Mouse (Mus musculus) neural tube, embryonic 11.5 days (tissue): ENCODE results near the gene Slc9c1. TPM values are rescaled to one million over a fixed set of nuclear protein-coding genes. Genes with fewer than 3 reads are reported as not detected.

Experiments
- ATAC-seq: fragments of 200-750 bp; cut with Nextera tagmentation; 2 replicates; pipeline ENCODE4 v1.8.0; 2017; ENCODE audit warnings: moderate number of reproducible peaks, mild to moderate bottlenecking, moderate TSS enrichment, moderate library complexity; ENCODE audit not compliant: insufficient read depth, low FRiP score, low TSS enrichment
- DNase-seq: peaks from one replicate; pipeline ENCODE4 v3.0.0-alpha.2; 2015; ENCODE audit warnings: low spot score
- H3K27ac ChIP-seq: fragments of 300-500 bp; sonication (generic); 2 replicates; pipeline ENCODE4 v1.5.1; 2014; ENCODE audit warnings: low read depth, mild to moderate bottlenecking, low read length
- H3K27me3 ChIP-seq: fragments of 300-500 bp; sonication (generic); 2 replicates; pipeline ENCODE4 v1.6.1; 2014; ENCODE audit warnings: mild to moderate bottlenecking, low read length, mixed read lengths; ENCODE audit not compliant: control insufficient read depth, insufficient read depth
- H3K36me3 ChIP-seq: fragments of 300-500 bp; sonication (generic); 2 replicates; pipeline ENCODE4 v1.6.1; 2014; ENCODE audit warnings: mild to moderate bottlenecking, low read length, moderate library complexity, mixed read lengths; ENCODE audit not compliant: control insufficient read depth, insufficient read depth
- H3K4me1 ChIP-seq: fragments of 300-500 bp; sonication (generic); 2 replicates; pipeline ENCODE4 v1.6.1; 2014; ENCODE audit warnings: low read length, mixed read lengths; ENCODE audit not compliant: control insufficient read depth, insufficient read depth
- H3K4me2 ChIP-seq: fragments of 300-500 bp; sonication (generic); 2 replicates; pipeline ENCODE4 v1.6.1; 2014; ENCODE audit warnings: low read depth, mild to moderate bottlenecking, moderate library complexity
- H3K4me3 ChIP-seq: fragments of 300-500 bp; sonication (generic); 2 replicates; pipeline ENCODE4 v1.5.1; 2014; ENCODE audit warnings: low read depth, low read length
- H3K9ac ChIP-seq: fragments of 300-500 bp; sonication (generic); 2 replicates; pipeline ENCODE4 v1.6.1; 2014; ENCODE audit warnings: mild to moderate bottlenecking, low read length
- H3K9me3 ChIP-seq: fragments of 300-500 bp; sonication (generic); 2 replicates; pipeline ENCODE4 v1.6.1; 2016; ENCODE audit warnings: low read length; ENCODE audit not compliant: control insufficient read depth
- WGBS: fragments of 180-500 bp; shearing (Covaris S2); extraction: QIAGEN DNeasy Blood & Tissue Kit; methylation state at CpG from one replicate; pipeline ENCODE4 v1.1.7; 2014; 5-methylcytosine and 5-hydroxymethylcytosine counted together
- polyA plus RNA-seq: library from polyadenylated mRNA; unstranded; fragments of >200 nt; fragmentation: Nextera tagmentation; extraction: Ambion mirVana; gene quantifications from 2 replicates; pipeline ENCODE4 v1.2.1, GENCODE M21; 2014

The Slc9c1 gene
- polyA plus RNA-seq, 1 experiment from 2014 or later: not detected

DNA sequence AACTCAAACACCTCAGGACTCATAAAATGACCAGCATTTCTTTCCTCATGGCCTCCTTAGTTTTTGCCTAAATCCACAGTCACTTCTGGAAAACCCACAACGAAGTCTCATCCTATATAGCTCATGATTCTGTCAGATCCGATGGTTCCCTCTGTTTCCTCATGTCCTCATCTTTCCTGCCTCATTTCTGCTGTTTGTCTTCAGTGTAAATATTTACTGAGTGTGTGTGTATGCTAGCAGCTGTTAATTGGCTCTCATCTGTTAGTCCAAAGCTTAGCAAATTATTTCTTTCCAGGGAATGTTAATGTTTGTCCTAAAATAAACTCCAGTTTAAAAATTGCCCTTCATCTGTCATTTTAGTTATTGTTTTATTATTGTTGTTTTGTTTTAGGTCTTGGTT is 16.5 kb downstream of the Slc9c1 start:
- Histone ChIP-seq H3K4me3 (no peak overlapping the region), H3K9ac (no peak overlapping the region), H3K9me3 (no peaks in the 10 kb centered on the region), H3K4me1 (no peaks in the 10 kb centered on the region), H3K27me3 (no peaks in the 10 kb centered on the region), H3K36me3 (no peaks in the 10 kb centered on the region), H3K27ac (no peak overlapping the region), H3K4me2 (no peak overlapping the region)
- WGBS: 77% methylated on average over 2 of the region's 2 CpGs
- no peak for DNase-seq
- ATAC-seq: no peak

DNA sequence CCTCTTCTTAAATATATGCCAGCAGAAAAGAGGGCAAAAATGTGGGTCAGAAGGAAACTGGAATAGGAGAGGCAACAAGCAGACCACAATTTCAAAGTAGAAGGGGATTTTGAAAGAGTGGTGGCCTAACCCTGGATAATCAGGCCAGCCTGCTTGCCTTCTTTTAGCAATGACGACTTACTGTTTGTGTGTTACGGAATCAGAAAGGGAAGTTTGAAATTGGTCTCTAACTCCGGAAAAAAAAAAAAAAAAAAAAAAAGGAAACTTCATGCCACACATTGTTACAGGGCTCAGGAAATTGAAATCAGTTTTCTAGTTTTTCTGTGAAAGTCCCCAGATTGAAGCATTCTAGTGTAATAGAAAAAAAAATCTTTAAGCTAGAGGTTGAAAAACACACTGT is 26.6 kb downstream of the Slc9c1 start:
- DNase-seq (no peak), ATAC-seq (no peak)
- Histone ChIP-seq H3K9me3 (no peaks in the 10 kb centered on the region), H3K9ac (no peak overlapping the region), H3K27ac (no peak overlapping the region), H3K4me1 (no peaks in the 10 kb centered on the region), H3K4me2 (no peak overlapping the region), H3K4me3 (no peak overlapping the region), H3K36me3 (no peaks in the 10 kb centered on the region), H3K27me3 (no peaks in the 10 kb centered on the region)
- WGBS: 67% methylated on average over 3 of the region's 3 CpGs

DNA sequence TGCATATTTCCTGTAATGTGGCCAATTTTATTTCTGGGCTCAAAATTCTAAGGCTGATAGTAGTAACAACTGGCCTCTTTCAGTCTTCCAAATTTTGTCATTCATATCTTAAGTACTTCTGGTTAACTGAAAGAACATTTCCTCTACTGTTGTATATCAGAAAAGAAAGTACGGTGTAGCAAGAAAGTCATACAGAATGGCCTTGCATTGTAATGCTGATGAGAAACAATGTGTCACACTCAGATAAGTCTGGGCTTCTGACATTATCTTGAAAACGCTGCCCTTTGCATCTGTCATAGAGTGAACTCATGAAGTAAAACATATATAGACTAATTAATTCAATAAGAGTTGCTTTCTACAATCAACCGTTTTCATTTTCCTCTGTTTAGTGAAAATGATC is 37.2 kb downstream of the Slc9c1 start:
- no peak for DNase-seq
- Histone ChIP-seq H3K9me3 (no peaks in the 10 kb centered on the region), H3K27me3 (no peaks in the 10 kb centered on the region), H3K4me2 (no peak overlapping the region), H3K4me1 (no peaks in the 10 kb centered on the region), H3K4me3 (no peak overlapping the region), H3K36me3 (no peaks in the 10 kb centered on the region), H3K9ac (no peak overlapping the region), H3K27ac (no peak overlapping the region)
- ATAC-seq: no peak
- 88% methylated on average over 3 of the region's 3 CpGs for WGBS

DNA sequence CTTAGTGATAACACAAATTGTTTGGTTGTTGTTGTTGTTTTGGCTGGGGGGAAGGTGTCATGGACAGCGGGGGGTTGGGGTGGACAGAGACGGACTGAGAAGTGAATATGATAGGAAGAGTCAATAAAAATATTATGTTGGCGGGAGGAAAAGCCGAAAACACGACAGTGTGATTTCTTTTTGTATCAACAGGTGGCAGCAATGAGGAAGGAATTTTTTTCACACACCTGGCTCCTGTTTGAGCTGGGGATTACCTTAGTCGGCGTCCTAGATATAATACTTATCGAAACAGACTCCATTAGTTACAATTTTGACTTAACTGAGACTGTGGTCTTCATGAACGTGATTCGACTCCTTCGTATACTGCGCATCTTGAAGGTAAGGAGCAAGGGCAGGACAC is 44.8 kb downstream of the Slc9c1 start:
- no peaks in the 10 kb centered on the region for H3K4me1 ChIP-seq
- H3K9me3 ChIP-seq: no peaks in the 10 kb centered on the region
- no peaks in the 10 kb centered on the region for H3K27me3 ChIP-seq
- WGBS: 63% methylated on average over 12 of the region's 12 CpGs
- H3K9ac ChIP-seq: no peak overlapping the region
- no peak overlapping the region for H3K4me3 ChIP-seq
- no peak overlapping the region for H3K4me2 ChIP-seq
- DNase-seq: no peak
- H3K36me3 ChIP-seq: no peaks in the 10 kb centered on the region
- no peak for ATAC-seq
- H3K27ac ChIP-seq: no peak overlapping the region

DNA sequence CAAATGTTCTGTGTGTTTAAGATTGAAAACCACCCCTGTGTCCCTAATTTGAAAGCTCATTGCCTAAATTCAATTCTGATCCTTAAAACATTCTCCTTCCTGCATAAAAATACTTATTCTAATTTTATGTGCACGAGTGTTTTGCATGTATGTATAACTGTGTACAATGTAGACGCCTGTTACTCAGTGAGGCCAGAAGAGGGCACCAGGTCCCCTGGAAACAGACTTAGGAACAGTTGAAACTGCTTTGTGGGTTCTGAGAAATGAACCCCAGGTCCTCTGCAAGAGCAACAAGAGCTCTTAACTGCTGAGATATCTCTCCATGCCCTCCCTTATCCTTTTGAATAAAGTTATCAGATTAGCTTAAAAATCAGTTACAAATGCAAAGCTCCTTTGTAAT is 47.4 kb downstream of the Slc9c1 start:
- ATAC-seq (no peak), DNase-seq (no peak)
- Histone ChIP-seq H3K4me3 (no peak overlapping the region), H3K27ac (no peak overlapping the region), H3K27me3 (no peaks in the 10 kb centered on the region), H3K4me2 (no peak overlapping the region), H3K4me1 (no peaks in the 10 kb centered on the region), H3K36me3 (no peaks in the 10 kb centered on the region), H3K9ac (no peak overlapping the region), H3K9me3 (no peaks in the 10 kb centered on the region)
- WGBS: 27% methylated on average over 2 of the region's 2 CpGs

DNA sequence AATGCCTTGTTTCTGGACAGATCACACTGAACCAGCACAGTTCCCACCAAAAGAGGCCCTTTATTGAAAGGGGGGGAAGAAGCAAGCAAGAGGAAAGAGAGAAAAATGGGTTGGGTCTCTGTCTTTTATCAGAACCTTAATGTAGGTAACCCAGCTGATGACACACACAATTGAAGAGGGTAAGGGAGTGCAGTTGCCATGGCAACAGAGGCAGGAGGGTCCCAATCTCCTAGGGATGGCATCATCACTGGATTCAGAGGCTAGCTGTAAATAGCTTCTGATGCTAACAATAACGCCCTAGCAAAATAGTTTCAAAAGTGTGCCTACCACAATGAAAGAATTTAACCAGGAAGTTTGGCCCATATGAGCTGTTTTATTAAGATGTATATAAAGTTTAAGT is 58.5 kb downstream of the Slc9c1 start:
- H3K4me3 ChIP-seq: no peak overlapping the region
- no peak overlapping the region for H3K9ac ChIP-seq
- H3K36me3 ChIP-seq: no peaks in the 10 kb centered on the region
- no peak overlapping the region for H3K27ac ChIP-seq
- WGBS: 69% methylated on average over 1 of the region's 1 CpGs
- no peak overlapping the region for H3K4me2 ChIP-seq
- H3K4me1 ChIP-seq: no peaks in the 10 kb centered on the region
- H3K9me3 ChIP-seq: no peaks in the 10 kb centered on the region
- ATAC-seq (no peak), DNase-seq (no peak)
- H3K27me3 ChIP-seq: no peaks in the 10 kb centered on the region

DNA sequence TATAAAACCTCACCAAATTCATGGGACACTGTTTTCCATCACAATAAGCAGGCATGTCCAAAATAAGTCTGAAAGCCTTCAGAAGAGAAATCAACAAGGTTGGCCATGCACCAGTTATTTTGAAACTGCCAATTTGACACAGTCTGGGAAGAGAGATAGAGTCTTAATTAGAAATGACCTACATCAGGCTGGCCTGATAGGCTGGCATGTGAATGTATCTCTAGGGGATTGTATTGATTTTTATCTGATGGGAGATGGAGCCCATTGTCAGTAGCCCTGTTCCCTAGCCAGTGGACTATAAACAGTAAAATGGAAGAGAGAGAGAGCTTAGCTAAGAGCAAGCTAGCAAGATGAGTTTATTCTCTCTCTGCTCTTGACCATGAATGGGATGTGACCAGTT is 60.4 kb downstream of the Slc9c1 start:
- no peaks in the 10 kb centered on the region; the same call in 1 of the 2 replicates for H3K36me3 ChIP-seq

DNA sequence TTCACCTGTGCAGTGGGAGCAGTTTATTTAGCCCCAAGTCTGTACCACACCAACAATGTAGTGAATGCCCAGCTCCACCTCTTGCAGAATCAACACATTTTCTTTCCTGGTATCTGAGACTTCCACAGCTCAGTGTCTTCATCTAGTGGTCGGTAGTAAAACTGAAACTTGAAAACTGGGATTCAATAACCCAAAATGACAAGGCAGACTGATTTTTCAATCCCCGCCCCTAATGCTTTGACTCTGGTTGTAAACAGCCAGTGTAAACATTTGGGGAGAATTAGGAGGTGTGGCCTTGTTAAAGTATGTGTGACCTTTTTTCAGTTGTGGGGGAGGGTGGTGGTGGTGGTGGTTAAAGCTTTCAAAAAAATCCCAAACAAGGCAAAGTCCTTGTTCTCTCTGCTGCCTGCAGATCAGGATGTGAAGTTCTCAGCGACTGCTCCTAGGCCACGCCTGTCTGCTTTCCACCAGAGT is 73.4 kb downstream of the Slc9c1 start:
- WGBS: 54% methylated on average over 4 of the region's 4 CpGs
- ATAC-seq: no peak

More for the DNA sequence above, 60.4 kb downstream of the Slc9c1 start:
- ATAC-seq (no peak), DNase-seq (no peak)
- no peak overlapping the region for H3K4me3 ChIP-seq
- no peak overlapping the region for H3K9ac ChIP-seq
- no peak overlapping the region for H3K27ac ChIP-seq
- no peak overlapping the region for H3K4me2 ChIP-seq
- H3K4me1 ChIP-seq: no peaks in the 10 kb centered on the region
- H3K9me3 ChIP-seq: no peaks in the 10 kb centered on the region
- no peaks in the 10 kb centered on the region for H3K27me3 ChIP-seq

DNA sequence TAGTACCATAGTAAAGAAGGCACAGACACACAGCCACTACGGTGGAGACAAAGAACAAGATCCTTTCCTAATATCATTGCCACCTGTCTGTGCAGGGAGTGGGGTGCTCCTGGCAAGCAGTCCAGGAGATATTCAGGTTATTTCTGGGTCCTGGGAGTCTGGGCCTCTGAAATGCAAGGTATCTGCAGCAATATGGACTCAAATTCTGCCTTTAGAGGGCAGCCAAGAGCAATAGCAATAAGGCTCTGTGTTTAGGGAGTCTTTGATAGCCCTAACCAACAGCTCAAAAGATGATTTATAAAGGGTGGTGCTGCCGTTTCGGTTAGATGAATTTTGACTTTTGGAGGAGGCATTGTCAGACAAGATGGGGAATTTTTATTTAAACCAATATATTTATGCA is 74.2 kb downstream of the Slc9c1 start:
- Histone ChIP-seq H3K27me3 (no peaks in the 10 kb centered on the region), H3K36me3 (no peaks in the 10 kb centered on the region), H3K9me3 (no peaks in the 10 kb centered on the region), H3K27ac (no peak overlapping the region), H3K4me3 (no peak overlapping the region), H3K4me1 (no peaks in the 10 kb centered on the region), H3K9ac (no peak overlapping the region), H3K4me2 (no peak overlapping the region)
- ATAC-seq (no peak), DNase-seq (no peak)
- 86% methylated on average over 3 of the region's 3 CpGs for WGBS

More for the DNA sequence above, 73.4 kb downstream of the Slc9c1 start:
- H3K9ac ChIP-seq: no peak overlapping the region
- no peak overlapping the region for H3K4me3 ChIP-seq
- no peaks in the 10 kb centered on the region for H3K9me3 ChIP-seq
- no peaks in the 10 kb centered on the region for H3K36me3 ChIP-seq
- H3K27ac ChIP-seq: no peak overlapping the region
- no peak overlapping the region for H3K4me2 ChIP-seq
- H3K27me3 ChIP-seq: no peaks in the 10 kb centered on the region
- no peak for DNase-seq
- H3K4me1 ChIP-seq: no peaks in the 10 kb centered on the region
